Mouse (Mus musculus) megakaryocyte, embryonic 14.5 days (primary cell): ENCODE data around the gene Myo1b.

Experiments
- FLI1 ChIP-seq: IDR thresholded peaks from 2 replicates; pipeline ENCODE4 v1.6.1; 2012; ENCODE audit warnings: low read length, inconsistent platforms, mixed read lengths
- GATA1 ChIP-seq: IDR thresholded peaks from 3 replicates; pipeline ENCODE4 v1.6.1; 2012; ENCODE audit warnings: mixed read lengths, low read length, inconsistent platforms, borderline replicate concordance

DNA sequence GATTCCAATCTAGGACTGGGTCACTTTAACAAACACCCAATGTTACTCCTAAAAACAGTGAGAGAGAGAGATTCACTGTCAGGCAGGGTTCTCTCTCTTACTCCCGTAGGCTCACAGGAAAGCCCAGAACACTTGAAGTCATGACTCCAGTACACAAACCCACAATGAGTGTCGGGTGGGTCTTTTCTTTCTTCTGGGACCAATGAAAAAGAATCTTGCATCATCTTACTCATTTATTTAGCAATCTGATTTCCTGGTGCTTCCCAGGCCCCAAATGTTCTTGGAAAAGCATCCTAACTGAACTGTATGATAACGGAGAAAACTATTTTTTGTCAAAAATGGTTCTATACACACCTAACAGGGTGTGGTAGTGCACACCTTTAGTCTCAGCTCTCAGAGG lies 1.8 kb downstream of the Myo1b start:
- TF ChIP-seq GATA1, result no peak
- no peak for TF ChIP-seq FLI1
